19 mouse cellular contexts compared by ENCODE assay signal in genomic region chr4:124840998-124841397, GRCm38 (mm10). TPM values are rescaled to one million over a fixed set of nuclear protein-coding genes. Genes with fewer than 3 reads are reported as not detected.
A peak's percentile ranks its signal among the peaks of the same experiment; 100 is the strongest.
DNase-seq lines count a peak whose midpoint lies in the region; ATAC-seq and TF ChIP-seq lines count a peak whose summit lies in the region.
"Had no signal": no experiment of that assay in that cellular context is flagged by ENCODE, and none has a peak within 500 bp of the region (broad histone marks: within the 10 kb centered on the region; RNA-seq: fewer than 3 reads in every experiment).

No protein-coding gene starts in this region.

- H3K27me3 ChIP-seq in kidney, postnatal 0 days (ENCODE audit: insufficient read depth, low read length): no peaks in the 10 kb centered on the region
- no peaks in the 10 kb centered on the region for H3K27me3 ChIP-seq in testis, adult 2 months (ENCODE audit: control insufficient read depth, insufficient read depth, low read length)
- no peaks in the 10 kb centered on the region for H3K27me3 ChIP-seq in splenic B cell, adult 2 months (ENCODE audit: control insufficient read depth, insufficient read depth, low read length, poor library complexity, severe bottlenecking)
- H3K27me3 ChIP-seq: embryonic facial prominence, embryonic 15.5 days; heart, embryonic 13.5 days; midbrain, embryonic 12.5 days had no signal

- H3K9me3 ChIP-seq in kidney, postnatal 0 days (replicated peaks; ENCODE audit: low read length): no peaks in the 10 kb centered on the region
- H3K9me3 ChIP-seq in ES-E14 (ENCODE audit: control insufficient read depth, insufficient read depth, low read depth, low read length): no peaks in the 10 kb centered on the region
- H3K9me3 ChIP-seq: embryonic facial prominence, embryonic 15.5 days; heart, embryonic 13.5 days; midbrain, embryonic 12.5 days had no signal

- no peak for TF ChIP-seq POLR2A in testis, adult 2 months (IDR thresholded peaks at IDR 0.05; ENCODE audit: control insufficient read depth, low read depth, low read length)

- no peaks in the 10 kb centered on the region for H3K4me1 ChIP-seq in kidney, postnatal 0 days (replicated peaks; ENCODE audit: insufficient read depth, low read length)
- no peaks in the 10 kb centered on the region for H3K4me1 ChIP-seq in testis, adult 2 months (ENCODE audit: control insufficient read depth, insufficient read depth, low read length)
- peaks cover 0 to 9% of the 10 kb centered on the region in 2 experiments; a peak in 1 of 4 replicates for H3K4me1 ChIP-seq in ES-E14 (ENCODE audit: control insufficient read depth in 2 of 2, insufficient read depth in 2 of 2, low read length in 2 of 2, poor library complexity in 1 of 2)
- H3K4me1 ChIP-seq: embryonic facial prominence, embryonic 15.5 days; heart, embryonic 13.5 days; midbrain, embryonic 12.5 days had no signal

- ATAC-seq in kidney, postnatal 0 days (replicated peaks; ENCODE audit: low FRiP score, low read depth): no peak
- ATAC-seq: forebrain, embryonic 16.5 days had no signal

- H3K27ac ChIP-seq in kidney, postnatal 0 days: no peak overlapping the region
- no peak overlapping the region for H3K27ac ChIP-seq in testis, adult 2 months (ENCODE audit: control insufficient read depth, insufficient read depth, low read depth, low read length)
- H3K27ac ChIP-seq in ES-E14 (ENCODE audit: insufficient read depth, low read depth, low read length, poor library complexity, severe bottlenecking): no peak overlapping the region
- H3K27ac ChIP-seq: embryonic facial prominence, embryonic 15.5 days; heart, embryonic 13.5 days; hindbrain, embryonic 10.5 days; midbrain, embryonic 12.5 days had no signal

- WGBS in kidney, postnatal 0 days: 94% methylated on average over 1 of the region's 1 CpGs

- peaks cover 35% of the 10 kb centered on the region; the same call in 1 of the 2 replicates for H3K36me3 ChIP-seq in kidney, postnatal 0 days (ENCODE audit: insufficient read depth, low read length)
- H3K36me3 ChIP-seq in testis, adult 2 months (ENCODE audit: control insufficient read depth, insufficient read depth, low read length): no peaks in the 10 kb centered on the region; the same call in none of the 2 replicates
- H3K36me3 ChIP-seq in ES-E14 (ENCODE audit: control insufficient read depth, insufficient read depth, low read length, poor library complexity, severe bottlenecking): peaks cover 19% of the 10 kb centered on the region
- H3K36me3 ChIP-seq in splenic B cell, adult 2 months (ENCODE audit: control insufficient read depth, insufficient read depth, low read length, poor library complexity, severe bottlenecking): peaks cover 3% of the 10 kb centered on the region; the same call in 1 of the 2 replicates

- H3K4me3 ChIP-seq in kidney, postnatal 0 days (replicated peaks; ENCODE audit: low read depth, low read length): no peak overlapping the region
- no peak overlapping the region for H3K4me3 ChIP-seq in testis, adult 2 months (ENCODE audit: control insufficient read depth, low read depth, low read length)
- H3K4me3 ChIP-seq in ES-E14 (ENCODE audit: insufficient read depth in 1 of 2, low read depth in 1 of 2, low read length in 2 of 2, poor library complexity in 1 of 2, severe bottlenecking in 1 of 2): no peak overlapping the region
- H3K4me3 ChIP-seq: embryonic facial prominence, embryonic 15.5 days; heart, embryonic 13.5 days; hindbrain, embryonic 10.5 days; midbrain, embryonic 12.5 days had no signal

- peak; percentile 32; the same call in 1 of the 2 replicates for TF ChIP-seq CTCF in kidney, postnatal 0 days (IDR thresholded peaks at IDR 0.05; ENCODE audit: low read depth)
- TF ChIP-seq CTCF in testis, adult 2 months (IDR thresholded peaks at IDR 0.05; ENCODE audit: control insufficient read depth, insufficient read depth, insufficient replicate concordance, low read depth, low read length): peak; percentile 19; the same call in 1 of the 2 replicates

- in situ Hi-C loops in ES-E14 (cut with MboI; ENCODE audit: low sequenced_read_pairs in 2 of 2, unreplicated experiment in 2 of 2): no loop called here

- no peak overlapping the region for H3K9ac ChIP-seq in kidney, postnatal 0 days (ENCODE audit: low read depth, low read length)
- H3K9ac ChIP-seq in ES-E14 (ENCODE audit: insufficient read depth, low read depth, low read length, poor library complexity, severe bottlenecking): no peak overlapping the region
- H3K9ac ChIP-seq: embryonic facial prominence, embryonic 15.5 days; heart, embryonic 13.5 days; midbrain, embryonic 12.5 days had no signal

- DNase-seq in kidney, postnatal 0 days (ENCODE audit: low spot score): no peak
- no peak for DNase-seq in kidney, adult 8-10 months
- no peak for DNase-seq in testis, postnatal 14 days (ENCODE audit: low spot score)
- DNase-seq in ES-E14 (ENCODE audit: low read depth, low spot score): no peak
- DNase-seq in splenic B cell, adult 2 months (ENCODE audit: low read depth, low spot score): peak; percentile 41
- no peak for DNase-seq in embryo, embryonic 10.5 days (ENCODE audit: low spot score)
- DNase-seq in adrenal gland, adult 8-10 months: no peak
- DNase-seq: adrenal gland, postnatal 14 days; cerebellum, postnatal 36 days; gastrocnemius, postnatal 25 days; kidney, adult 11 months; lung, postnatal 36 days; thymus, postnatal 36 days had no signal

- no peak overlapping the region for H3K4me2 ChIP-seq in kidney, postnatal 0 days (ENCODE audit: low read length)
- H3K4me2 ChIP-seq: embryonic facial prominence, embryonic 15.5 days; heart, embryonic 13.5 days; midbrain, embryonic 12.5 days had no signal

TF ChIP-seq in ES-E14, 5 proteins besides CTCF, POLR2A, EP300 and RAD21:
- TF ChIP-seq ZNF384 (IDR thresholded peaks at IDR 0.05; ENCODE audit: low read depth, low read length): peak; percentile 70; the same call in 1 of the 2 replicates
- TF ChIP-seq MAFK (IDR thresholded peaks at IDR 0.05; ENCODE audit: insufficient read depth, low read depth, low read length): no peak

RNA-seq across cellular contexts. Expression of gene Yrdc, which starts 9.5 kb away (rescaled TPM):
- polyA plus RNA-seq in kidney, postnatal 0 days (2015; fragmentation: Nextera tagmentation; extraction: Ambion mirVana): 35.1 and 39.2 TPM in 2 replicates
- 49.4 and 54.1 TPM in 2 replicates for polyA plus RNA-seq in testis, adult 2 months (2012; rRNA removed)
- total RNA-seq in ES-E14 (2012; rRNA removed): 82.7 and 85.3 TPM in 2 replicates
- 10 to 100 TPM; 40.9 to 53.4 (median 43.2) TPM for total RNA-seq in adrenal gland, adult 8-10 months (2022)

RNA-seq across cellular contexts. Expression of gene 1110065P20Rik, which starts 10.0 kb away (rescaled TPM):
- polyA plus RNA-seq in kidney, postnatal 0 days (2015; fragmentation: Nextera tagmentation; extraction: Ambion mirVana): 65.1 and 80.9 TPM in 2 replicates
- 195 and 219 TPM in 2 replicates for polyA plus RNA-seq in testis, adult 2 months (2012; rRNA removed)
- total RNA-seq in ES-E14 (2012; rRNA removed): 21.4 and 25.8 TPM in 2 replicates
- 10 to 100 TPM; 45.1 to 51.4 (median 49.2) TPM for total RNA-seq in adrenal gland, adult 8-10 months (2022)

RNA-seq across cellular contexts. Expression of gene Maneal, which starts 21.0 kb away (rescaled TPM):
- 0.34 and 0.36 TPM in 2 replicates for polyA plus RNA-seq in kidney, postnatal 0 days (2015; fragmentation: Nextera tagmentation; extraction: Ambion mirVana)
- polyA plus RNA-seq in testis, adult 2 months (2012; rRNA removed): 0.23 and 0.32 TPM in 2 replicates
- total RNA-seq in ES-E14 (2012; rRNA removed): 5.4 and 10.5 TPM in 2 replicates
- 1 to 10 TPM; 6.4 to 7.2 (median 6.8) TPM for total RNA-seq in adrenal gland, adult 8-10 months (2022)
- polyA plus RNA-seq: heart, embryonic 13.5 days had no signal

RNA-seq across cellular contexts. Expression of gene Mtf1, which starts 39.1 kb away (rescaled TPM):
- polyA plus RNA-seq in kidney, postnatal 0 days (2015; fragmentation: Nextera tagmentation; extraction: Ambion mirVana): 11.3 and 14.8 TPM in 2 replicates
- polyA plus RNA-seq in testis, adult 2 months (2012; rRNA removed): 61.0 and 64.0 TPM in 2 replicates
- total RNA-seq in ES-E14 (2012; rRNA removed): 10.1 and 15.4 TPM in 2 replicates
- total RNA-seq in adrenal gland, adult 8-10 months (2022): 10 to 100 TPM; 24.8 to 33.8 (median 28.5) TPM

RNA-seq across cellular contexts. Expression of gene Epha10, which starts 39.7 kb away (rescaled TPM):
- polyA plus RNA-seq in kidney, postnatal 0 days (2015; fragmentation: Nextera tagmentation; extraction: Ambion mirVana): not detected in 2 replicates
- polyA plus RNA-seq in testis, adult 2 months (2012; rRNA removed): 7.2 and 9.3 TPM in 2 replicates
- total RNA-seq in ES-E14 (2012; rRNA removed): 0.54 and 0.95 TPM in 2 replicates
- 1 to 10 TPM; 2.9 to 4.3 (median 3.8) TPM for total RNA-seq in adrenal gland, adult 8-10 months (2022)
- total RNA-seq: gastrocnemius, postnatal 25 days had no signal
